Mouse (Mus musculus) layer of hippocampus, adult 9-11 months (tissue): ENCODE results near the gene Nfib.
A peak's percentile ranks its signal among the peaks of the same experiment; 100 is the strongest.

Experiments used
- DNase-seq: peaks from one replicate; pipeline ENCODE4 v3.0.0; 2022

Gene Nfib

DNA sequence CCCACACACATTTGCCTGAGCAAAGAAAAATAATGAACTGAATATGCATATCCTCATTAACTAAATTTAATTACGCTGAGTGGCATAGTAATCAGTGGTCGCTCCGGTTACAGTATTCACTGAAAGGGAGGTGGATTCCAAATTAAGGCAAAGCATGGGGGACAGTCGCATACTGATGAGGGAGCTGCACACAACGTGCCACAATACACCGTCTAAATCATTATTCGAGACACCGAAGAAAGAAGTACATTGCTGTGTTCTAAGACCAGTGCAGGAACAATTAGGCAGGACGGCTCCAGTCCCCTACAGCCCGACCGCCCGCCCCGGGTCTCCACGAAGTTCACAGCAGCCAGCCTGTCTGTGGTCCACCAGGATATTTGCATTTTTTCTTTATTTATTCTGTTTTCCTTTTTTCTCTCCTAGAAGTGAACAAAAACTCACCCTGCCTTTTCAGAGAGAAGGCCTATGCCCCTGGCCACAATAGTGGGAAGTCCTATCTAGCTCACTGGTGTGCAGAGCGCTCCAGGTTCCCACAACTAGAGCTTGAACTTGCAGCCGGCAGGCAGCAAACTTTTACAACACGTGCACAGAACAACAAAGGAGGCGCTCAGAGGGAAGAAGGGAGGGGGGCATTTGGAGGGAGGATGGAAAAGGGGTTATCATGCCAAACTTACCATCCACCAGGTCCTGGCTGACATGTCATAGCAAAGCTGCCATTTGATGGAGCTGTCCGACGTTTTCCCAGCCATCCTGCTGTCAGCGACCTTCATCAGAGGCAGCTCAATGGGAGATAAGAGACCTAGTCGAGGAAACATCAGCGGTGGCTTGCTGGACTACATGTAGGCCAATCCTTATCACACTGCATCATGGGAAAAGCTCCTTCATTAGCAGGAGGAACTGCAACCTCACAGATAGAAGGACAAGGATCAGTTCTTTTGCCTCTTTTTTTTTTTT is at the start of gene Nfib:
TSS of gene Nfib (minus strand) at position 910 of the 954 bp plus-strand sequence.
- DNase-seq = no peak

DNA sequence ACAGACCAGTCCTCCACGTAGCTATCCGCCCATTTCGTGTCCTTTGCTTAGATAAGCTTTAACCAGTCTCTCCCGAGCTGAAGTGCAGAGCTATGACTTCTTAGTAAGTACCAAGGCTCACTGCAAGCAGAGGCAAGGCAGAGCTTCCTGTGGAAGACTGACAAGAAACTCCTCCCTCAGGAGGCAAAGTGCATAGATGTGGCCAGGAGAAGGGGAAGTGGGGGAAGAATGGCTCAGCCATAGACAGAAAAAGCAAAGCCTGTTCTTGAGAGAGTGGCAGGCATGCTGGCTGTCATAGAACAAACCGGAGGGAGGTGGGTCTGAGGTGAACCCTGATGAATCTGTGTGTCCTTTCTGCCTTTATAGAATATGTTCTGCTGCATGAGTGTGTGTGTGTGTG is 30.2 kb upstream of the Nfib start:
- no peak for DNase-seq

DNA sequence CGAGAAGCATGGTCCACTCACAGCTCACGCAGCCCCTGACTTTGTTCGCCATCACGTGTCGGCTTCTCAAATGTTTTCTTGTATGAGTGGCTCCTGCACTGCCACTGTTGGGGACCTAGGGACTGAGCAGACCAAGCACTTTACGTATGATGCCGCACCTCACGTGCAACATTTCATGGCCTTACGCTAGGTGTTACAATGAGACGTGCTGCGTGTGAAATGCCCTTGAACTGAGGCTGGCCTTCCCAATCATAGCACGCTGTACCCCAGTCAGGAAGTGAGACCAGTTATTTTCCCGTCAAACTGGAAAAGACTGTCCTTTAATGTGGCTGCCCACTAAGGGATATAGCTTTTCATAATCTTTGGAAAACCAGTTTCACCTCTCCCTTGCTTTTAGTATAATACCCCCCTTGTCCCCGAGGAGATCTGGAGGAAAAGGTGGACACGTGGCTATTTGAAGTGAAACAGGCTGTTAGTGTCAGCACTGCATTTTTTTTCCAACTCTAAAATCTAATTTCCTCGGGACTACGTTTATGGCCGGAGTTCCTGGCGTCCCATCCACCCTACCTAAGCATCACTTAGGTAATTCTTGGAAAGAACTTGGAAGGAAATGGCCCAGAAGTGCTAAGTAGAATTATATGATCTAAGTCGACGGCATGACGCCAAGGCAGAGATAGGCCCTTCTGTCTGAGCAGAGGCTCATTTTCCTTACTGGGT is 29.4 kb upstream of the Nfib start:
- no peak for DNase-seq

DNA sequence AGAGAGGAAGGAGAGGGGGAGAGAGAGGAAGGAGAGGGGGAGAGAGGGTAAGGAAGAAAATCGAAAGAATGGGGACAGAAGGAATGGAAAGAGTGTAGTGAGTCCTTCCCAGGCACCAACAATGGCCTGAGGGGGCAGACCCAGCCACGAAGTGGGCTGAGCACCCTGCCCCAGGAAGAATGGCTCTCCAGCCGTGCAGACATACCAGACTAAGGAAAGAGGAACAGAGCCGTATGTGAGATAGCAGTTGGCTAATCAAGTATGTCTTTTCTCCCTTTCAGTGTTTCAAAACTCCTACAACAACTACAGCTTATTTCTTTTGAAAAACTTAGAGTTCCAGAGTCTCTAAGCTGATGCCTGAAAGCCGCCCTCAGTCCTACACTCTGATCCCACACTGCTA is 28.8 kb upstream of the Nfib start:
- DNase-seq = no peak

DNA sequence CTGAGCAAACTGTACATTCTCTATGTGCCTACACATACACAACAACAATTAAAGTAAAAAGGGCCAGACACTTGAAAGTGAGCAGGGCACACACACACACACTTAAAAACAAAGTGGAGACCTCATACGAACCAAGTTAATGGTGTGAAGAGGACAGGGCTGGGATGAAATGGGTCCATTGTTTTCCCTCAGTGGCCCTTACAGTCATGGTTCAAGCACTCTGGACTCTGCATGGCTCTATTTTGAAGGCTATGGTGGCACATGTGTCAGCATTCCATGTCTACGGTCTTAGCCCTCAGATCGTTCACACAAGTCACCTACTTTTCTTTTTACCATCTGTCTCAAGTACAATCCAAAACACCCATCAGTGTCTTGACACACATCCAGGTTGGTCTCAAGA is 28.1 kb upstream of the Nfib start:
- no peak for DNase-seq

DNA sequence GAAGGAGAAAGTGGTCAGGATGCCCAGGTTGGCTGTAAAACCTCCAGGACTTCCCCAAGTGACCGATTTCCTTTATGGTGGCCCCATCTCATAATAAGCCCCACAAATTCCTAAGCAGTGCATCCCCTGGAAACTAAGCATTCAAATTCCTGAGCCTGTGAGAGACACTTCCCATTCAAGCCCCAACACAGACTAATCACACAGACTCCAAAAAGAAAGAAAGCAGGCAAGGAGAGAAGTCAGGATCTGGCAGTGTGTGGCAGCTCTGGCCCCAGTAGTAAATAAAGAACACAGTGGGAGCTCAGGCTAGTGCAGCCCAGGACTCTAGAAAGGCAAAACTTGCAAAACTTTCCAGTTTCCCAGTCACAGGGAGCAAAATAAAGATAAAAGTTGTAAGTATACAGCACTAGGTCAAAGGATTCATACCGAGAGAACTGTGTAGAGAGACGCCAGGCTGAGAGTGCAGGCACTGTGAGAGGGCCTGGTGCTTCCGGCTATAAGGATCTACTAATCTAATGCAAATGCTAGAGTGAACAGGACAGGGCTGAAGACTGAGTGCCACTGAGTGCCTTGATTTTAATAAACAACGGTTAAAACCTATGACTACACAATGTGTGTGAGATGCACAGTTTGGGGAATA is 24.8 kb upstream of the Nfib start:
- DNase-seq = no peak

DNA sequence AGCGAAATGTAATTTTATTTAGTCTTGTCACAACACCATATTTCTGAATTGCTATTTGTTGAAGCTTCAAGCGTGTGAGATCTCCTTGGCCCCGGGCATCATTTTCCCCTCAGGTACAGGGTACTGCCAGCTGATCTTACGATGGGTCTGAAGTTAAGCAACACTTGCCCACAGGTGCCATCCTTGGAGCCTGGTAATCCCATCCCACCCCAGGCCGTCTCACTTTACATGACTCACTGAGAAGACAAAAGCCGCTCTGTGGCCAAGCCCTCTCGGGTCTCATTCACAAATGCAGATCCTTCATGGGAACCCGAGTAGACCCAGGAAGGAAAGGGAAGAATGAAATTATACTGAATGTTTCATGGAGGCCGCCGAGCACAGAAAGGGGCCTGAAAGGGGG is 18.5 kb upstream of the Nfib start:
- no peak for DNase-seq

DNA sequence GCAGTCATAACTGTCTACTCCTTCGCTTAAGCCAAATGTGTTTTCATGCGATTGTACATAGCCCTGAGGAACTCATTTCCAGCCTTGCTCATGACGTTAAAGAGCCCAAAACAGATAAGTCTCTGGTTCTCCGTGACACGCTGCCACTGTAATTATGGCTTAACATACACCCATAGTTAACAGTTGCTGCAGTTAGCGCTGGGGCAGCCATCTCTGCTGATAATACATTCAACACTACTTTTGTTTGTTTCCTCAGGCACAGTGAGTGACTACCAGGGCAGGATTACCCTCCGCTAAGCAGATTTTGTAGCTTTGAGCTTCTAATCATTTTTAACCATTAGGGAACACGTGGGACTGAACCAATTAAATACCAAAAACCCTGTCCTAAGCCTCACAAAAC is 17.5 kb upstream of the Nfib start:
- no peak for DNase-seq

DNA sequence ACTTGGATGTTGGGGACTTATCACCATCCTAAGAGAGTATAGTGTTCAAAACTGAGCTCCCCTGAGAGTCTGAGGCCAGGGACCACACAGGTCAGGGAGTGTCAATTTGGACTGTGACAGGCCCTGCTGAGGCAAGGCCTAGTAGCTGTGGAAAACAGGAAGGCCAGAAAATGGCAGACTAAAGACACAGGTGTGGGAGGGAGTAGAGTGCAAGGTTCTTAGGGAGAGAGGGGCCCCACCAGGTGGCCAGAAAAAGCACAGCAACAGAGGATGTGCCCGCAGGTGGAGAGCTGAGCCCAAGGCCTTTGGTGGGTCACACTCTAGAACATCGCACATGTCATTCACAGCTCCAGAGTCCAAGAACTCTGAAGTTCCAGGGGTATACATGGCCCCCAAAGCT is 10.3 kb upstream of the Nfib start:
- DNase-seq = no peak

DNA sequence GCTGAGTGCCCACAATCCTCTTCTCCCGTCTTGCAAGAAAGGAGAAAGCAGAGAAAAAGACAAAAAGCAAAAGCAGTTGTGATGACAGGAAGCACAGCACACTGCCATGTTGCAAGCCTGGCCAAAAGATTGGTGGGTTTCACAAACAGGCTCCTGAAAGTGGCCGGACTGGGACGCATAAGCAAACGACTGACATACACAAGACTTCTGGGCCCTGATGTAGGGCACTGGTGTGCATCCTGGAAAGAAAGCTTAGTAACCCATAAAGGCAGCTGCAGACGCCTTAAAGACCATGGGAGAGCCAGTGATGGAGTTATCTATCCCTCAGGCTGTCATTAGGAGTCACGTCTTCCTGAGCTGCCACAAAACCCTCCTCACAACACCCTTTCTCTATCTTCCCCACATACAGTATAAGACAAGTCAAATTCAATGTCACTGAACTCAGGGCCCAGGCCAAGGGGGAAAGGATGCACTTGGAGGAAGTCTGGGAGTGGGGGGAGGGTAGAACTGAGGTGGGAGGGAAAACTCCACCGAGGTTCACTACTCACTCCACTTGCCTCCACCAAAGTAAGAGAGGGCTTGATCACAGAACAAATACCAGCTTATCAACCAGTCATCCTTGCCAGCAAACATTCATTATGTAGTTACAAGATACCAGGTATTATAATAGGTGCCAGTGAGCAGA is 6.2 kb upstream of the Nfib start:
- DNase-seq = no peak

DNA sequence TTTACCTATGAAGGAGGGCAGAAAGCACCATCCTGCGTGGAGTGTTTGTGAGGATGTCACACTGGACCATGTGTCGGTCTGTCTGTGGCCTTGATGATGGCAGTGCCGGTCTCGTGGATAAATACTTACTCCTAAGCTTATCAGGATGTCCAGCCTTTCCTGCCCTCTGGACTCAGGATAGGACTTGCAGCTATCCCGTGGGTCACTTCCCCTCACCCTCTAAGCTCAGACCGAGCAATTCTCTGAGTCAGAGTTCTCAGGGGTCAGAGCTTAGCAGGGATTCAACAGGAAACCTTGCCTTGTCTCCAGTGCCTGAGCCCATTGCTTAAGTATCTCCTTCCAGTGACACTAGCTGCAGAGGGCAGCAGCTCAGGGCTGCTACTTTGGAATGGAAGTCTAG is 4.1 kb upstream of the Nfib start:
- no peak for DNase-seq

DNA sequence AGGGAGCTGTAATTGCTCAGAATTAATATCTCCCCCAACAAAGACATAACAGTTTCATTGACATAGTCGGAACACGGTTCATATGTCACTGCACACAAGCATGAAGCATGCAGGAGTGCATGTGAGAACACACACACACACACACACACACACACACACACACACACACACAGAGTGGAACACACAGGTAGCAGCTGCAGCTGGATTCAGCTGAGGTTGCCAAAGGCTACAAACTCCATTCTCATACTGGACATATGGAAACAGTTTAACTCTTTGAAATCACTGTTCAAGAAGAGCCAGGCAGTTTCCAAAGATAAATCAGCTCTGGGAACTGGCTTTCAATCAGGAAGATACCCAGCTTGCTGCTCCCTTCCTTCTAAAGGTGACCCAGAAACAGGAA is 462 bp upstream of the Nfib start:
- DNase-seq = no peak

DNA sequence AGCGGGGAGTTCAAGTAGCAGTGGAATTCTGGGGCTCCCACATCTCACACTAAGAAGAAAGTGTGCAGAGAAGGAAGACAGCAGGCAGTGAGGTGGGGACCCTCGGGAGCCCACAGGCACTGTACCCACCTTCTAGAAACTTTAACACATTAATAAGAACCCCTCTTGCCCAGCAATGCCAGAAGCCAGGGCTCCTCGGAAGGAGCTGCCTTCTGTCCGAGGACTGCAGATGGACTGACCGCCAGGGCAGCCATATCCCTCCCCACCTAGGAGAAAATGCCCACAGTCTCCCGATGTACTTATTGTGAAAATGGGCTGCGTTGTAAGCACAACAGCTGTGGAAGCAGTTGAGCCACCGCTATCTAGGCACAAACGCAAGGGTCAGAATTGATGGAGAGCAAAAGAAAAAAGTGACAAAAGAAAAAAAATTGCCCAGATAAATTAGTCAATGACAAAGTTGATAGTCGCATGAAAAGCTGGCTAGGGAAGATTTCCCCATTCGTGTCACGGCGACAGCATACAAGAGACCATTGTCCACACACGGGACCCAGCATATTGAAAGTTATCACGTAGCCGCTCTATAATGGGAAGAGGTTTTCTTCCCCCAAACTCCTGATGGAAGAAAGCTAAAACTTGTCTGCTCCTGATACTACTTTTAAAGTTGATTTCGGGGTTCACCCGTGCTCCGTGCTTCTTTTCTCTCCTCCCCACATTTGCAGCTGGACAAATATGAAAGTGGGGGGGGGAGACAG is 1.3 kb downstream of the Nfib start:
- no peak for DNase-seq

DNA sequence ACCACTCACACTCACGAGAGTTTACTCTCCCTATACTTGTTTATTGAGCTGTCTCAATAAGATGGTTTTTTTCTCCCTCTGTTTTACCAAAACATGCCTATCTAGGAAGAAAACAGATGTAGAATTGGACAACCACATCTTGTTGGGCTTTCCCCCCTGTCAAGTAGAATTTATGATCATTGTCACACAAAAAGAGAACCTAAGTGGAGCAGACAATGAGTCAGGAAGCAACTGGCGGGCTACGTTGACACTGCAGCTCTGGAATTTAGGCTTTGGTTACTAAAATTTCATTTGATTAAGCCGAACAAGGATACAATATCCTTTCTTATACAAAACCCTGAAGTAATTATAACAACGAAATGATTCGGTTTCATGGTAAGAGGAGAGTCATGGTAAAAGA is 2.7 kb downstream of the Nfib start:
- no peak for DNase-seq

DNA sequence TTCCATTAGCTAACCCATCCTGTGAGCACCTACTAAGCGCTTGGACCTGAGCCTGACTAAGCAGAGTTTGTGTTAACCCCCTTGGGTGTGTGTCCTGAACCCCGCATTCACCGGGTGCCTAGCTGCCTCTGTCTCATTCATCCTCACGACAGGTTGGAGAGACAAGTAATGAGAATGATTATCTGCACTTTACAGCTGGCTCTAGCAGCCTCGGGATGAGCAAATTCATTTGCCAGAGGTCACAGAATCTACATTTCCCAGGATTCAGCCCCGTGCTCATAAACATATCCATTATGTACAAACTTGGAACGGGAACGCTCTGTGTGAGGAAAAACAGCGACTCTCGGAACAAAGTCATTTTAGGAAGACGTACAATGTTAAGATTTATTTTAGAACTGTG is 6.0 kb downstream of the Nfib start:
- no peak for DNase-seq

DNA sequence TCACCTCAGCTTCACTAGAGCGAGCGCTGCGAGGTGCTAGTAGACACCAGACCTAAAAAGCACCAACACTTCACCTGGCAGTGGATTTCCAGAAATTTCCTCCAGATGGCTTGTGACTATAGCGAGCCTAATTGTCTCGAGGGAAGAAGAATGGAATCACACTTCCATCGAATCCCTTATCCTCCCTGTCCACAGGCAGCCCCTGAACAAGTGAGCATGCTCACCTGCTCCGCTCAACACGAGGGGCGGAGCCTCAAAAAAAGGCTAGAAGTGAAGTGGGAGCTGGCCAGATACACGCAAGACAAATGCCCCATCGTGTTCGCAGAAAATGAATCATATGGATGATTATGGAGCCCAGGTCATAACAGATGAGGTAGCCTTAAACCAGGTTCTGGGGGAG is 6.9 kb downstream of the Nfib start:
- no peak for DNase-seq

DNA sequence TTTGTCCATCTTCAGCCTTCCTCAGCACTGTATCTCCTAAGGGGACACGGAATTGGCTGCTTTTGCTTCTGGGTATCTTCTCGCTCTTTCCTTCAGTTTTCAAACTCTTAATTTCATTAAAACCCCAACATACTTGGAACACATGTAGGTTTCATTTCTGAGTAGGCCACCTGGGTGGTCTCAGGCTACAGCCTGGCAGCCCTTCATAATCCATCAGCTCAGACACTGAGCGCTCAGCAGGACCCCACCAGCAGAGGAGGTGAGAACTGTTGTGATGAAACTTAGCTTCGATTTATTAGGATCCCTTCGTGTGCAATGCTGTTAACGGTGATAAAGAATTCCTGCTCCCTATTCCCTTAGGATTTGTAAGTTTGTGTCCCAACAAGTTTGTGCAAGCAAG is 8.4 kb downstream of the Nfib start:
- no peak for DNase-seq

DNA sequence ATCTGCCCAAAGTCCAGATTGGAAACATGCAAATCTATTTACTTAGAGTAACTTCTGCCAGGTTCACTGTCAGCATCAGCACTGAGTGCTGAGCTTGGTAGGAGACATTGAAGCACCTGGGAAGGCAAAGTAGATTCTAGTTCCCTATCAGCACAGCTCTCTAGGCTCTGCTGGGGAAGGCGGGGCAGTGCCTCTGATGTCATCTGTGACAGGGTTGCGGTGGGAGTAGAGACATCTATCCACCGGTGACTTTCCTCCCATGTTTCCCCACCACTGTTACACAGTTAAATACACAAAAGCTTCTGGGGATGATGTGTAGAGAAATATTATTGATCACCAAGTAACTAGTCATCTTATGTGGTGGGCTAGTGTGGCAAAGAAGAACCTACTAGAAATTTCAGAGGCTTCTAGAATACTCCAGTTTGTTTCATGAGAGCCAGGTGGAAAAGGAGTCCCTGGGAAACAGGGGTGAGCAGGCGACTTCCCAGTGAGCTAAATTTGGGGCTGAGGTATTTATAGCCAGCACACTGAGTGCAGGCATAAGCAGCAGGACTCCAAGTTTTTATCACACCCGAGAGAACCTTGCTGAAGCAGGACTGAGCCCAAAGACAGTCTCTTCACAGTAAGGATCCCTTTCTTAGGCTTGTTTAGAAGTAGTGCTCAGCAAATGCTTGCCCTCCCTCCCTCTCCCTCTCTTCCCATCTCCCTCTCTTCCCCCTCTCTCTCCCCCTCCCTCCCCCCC is 9.6 kb downstream of the Nfib start:
- DNase-seq = no peak

DNA sequence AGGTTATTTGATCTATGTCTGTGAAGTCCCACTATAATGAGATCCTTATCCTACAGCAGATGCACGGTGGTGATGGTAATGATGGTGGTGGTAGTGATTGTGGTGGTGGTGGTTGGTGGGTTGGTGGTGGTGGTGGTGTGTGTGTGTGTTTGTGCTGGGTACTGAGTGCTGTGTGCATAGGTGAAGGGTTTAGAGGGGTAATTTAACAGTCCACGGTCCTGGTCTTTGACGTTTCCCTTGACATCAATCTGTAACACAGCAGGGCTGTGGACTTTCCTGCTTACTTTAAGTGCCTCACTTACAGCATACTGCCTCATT is 13.6 kb downstream of the Nfib start:
- DNase-seq = no peak

DNA sequence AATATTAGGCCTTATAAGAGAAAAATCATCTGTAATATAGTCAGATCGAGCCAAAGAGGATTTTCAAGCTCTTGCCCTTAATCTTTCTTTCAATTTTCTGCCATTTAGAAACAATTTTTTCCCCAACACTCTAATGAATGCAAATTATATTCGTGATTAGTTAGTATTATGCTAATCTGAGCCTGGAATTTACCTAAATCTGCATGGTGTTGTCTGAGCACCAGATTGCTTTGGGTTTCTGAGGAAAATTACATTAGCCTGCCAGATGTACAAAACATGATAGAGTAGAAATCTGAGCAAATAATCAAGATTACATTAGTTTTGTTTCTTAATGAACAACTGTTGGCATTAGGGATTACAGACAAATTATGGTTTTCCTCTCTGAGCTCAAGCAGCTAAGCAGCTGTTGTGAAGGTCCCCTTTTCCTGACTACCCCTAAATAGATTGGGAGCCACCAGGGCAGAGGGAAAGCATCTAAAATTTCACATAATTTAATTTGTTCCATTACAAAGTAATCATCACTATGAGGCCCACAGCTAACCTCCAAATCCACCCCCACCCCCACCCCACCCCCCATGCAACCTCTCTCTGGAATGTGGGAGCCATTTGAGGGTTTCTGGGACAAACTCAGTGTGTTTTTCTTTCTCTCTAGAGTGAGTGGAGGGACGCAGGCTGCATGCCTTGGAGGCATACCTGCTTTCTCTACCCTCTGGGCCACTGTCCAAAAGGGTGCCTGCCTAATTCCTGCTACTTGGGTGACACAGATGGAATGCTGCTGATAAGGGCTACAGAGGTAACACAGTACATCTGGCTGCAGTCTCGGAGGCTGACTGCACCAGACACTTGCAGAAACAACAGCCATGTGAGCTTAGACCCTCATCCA is 14.2 kb downstream of the Nfib start:
- DNase-seq = no peak

DNA sequence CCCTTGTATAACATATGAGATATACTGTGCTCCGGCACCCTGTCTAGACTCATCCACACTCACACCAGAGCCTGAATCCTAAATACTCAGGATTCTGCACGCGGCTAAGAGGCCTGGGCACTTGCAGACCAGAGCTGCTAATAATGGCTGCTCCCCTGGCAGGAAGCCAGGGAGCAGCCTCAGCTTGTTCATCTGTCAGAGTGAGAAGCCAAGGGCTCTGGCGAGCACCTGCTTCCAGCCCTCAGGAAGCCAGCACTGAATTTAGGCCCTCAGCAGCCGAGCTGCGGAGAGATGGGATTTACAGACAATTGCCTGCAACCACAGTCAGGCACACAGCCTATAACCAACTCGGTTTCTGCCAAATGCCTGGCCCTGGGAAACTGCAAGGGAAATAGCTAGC is 15.3 kb downstream of the Nfib start:
- peak; percentile 48 for DNase-seq
